Mouse (Mus musculus): ENCODE results near the gene Ap2s1. TPM values are rescaled to one million over a fixed set of nuclear protein-coding genes. Genes with fewer than 3 reads are reported as not detected.
"Not testable (repeated sequence)": the region's sequence is repeated elsewhere in the genome, so short reads cannot be mapped to it uniquely, and the experiment has no call there.

The Ap2s1 gene
- polyA plus RNA-seq, 1 experiment from 2014 or later = 255 TPM

GRCm38 (mm10) chr7:16712633-16713415 lies 25.4 kb upstream of the Ap2s1 start:
- H3K27me3 ChIP-seq (replicated peaks; ENCODE audit: control insufficient read depth, insufficient read depth, low read length) = no peaks in the 10 kb centered on the region; the same call in 1 of the 2 replicates
- ATAC-seq (replicated peaks; ENCODE audit: low FRiP score, low TSS enrichment, low read depth) (no peak), DNase-seq (ENCODE audit: low spot score) (no peak)
- no peaks in the 10 kb centered on the region for H3K4me1 ChIP-seq (replicated peaks; ENCODE audit: control insufficient read depth, insufficient read depth, low read length)
- H3K36me3 ChIP-seq (ENCODE audit: control insufficient read depth, insufficient read depth, low read length) = no peaks in the 10 kb centered on the region
- H3K27ac ChIP-seq (ENCODE audit: low read depth) = no peak overlapping the region
- no peaks in the 10 kb centered on the region for H3K9me3 ChIP-seq (ENCODE audit: control insufficient read depth, low read length)
- no peak overlapping the region for H3K4me3 ChIP-seq (ENCODE audit: low read depth, low read length)
- H3K4me2 ChIP-seq (ENCODE audit: low read length) = no peak overlapping the region
- WGBS = 78% methylated on average over 13 of the region's 13 CpGs
- no peak overlapping the region for H3K9ac ChIP-seq (ENCODE audit: low read length)

DNA sequence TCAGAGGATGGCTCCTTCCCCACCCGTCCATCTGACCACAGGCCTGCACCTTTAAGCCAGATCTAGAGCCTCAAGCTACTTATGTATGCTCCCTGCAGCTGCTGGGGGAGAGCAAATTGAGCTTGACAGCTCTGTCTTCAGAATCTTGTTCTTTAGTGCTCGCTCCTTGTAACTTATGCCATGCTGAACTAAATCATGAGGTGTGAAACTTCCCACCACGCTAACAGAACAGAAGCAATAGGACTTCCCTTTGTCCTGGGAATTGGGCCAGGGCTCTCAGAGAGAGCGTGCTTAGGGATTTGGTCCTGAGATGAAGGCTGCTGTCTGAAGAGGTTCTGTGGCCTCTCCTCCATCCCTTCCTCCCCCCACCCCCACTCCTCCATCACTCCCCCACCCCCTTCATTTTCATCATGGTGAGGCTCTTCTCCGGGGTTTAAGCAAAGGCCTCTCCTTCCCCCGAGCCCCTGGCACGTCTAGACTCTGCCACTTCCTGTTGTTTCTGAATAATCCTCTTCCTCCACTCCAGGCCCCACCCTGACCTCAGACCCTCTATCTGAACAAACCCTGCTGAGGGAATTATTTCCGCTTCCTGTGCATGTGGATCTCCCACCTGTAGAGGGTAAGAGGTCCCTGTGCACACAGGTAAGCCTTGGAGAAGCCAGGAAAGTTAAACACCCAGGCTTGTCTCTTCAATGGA lies 21.6 kb upstream of the Ap2s1 start:
- H3K27ac ChIP-seq (ENCODE audit: low read depth); H3K9me3 ChIP-seq (ENCODE audit: control insufficient read depth, low read length): not testable (repeated sequence)
- 31% methylated on average over 8 of the region's 8 CpGs for WGBS

GRCm38 (mm10) chr7:16721629-16722028 lies 16.6 kb upstream of the Ap2s1 start, which contains the start of gene Ceacam9:
TSS of gene Ceacam9 (plus strand) at chr7:16721929.
- no peaks in the 10 kb centered on the region for H3K27me3 ChIP-seq (replicated peaks; ENCODE audit: control insufficient read depth, insufficient read depth, low read length)
- no peak within 1 kb of the TSS for H3K4me3 ChIP-seq (ENCODE audit: low read depth, low read length)
- no peaks in the 10 kb centered on the region for H3K4me1 ChIP-seq (replicated peaks; ENCODE audit: control insufficient read depth, insufficient read depth, low read length)
- no peak within 1 kb of the TSS for H3K9ac ChIP-seq (ENCODE audit: low read length)
- WGBS = 81% methylated on average over 2 of the region's 2 CpGs
- H3K36me3 ChIP-seq (ENCODE audit: control insufficient read depth, insufficient read depth, low read length) = no peaks in the 10 kb centered on the region
- no peak within 1 kb of the TSS for H3K4me2 ChIP-seq (ENCODE audit: low read length)
- H3K9me3 ChIP-seq (ENCODE audit: control insufficient read depth, low read length) = no peaks in the 10 kb centered on the region
- DNase-seq (ENCODE audit: low spot score) (no peak), ATAC-seq (replicated peaks; ENCODE audit: low FRiP score, low TSS enrichment, low read depth) (no peak)
- no peak within 1 kb of the TSS for H3K27ac ChIP-seq (ENCODE audit: low read depth)

More for the DNA sequence above, 21.6 kb upstream of the Ap2s1 start:
- ATAC-seq (replicated peaks; ENCODE audit: low FRiP score, low TSS enrichment, low read depth); H3K4me1 ChIP-seq (replicated peaks; ENCODE audit: control insufficient read depth, insufficient read depth, low read length); H3K36me3 ChIP-seq (ENCODE audit: control insufficient read depth, insufficient read depth, low read length); H3K27me3 ChIP-seq (replicated peaks; ENCODE audit: control insufficient read depth, insufficient read depth, low read length); DNase-seq (ENCODE audit: low spot score); H3K9ac ChIP-seq (ENCODE audit: low read length); H3K4me3 ChIP-seq (ENCODE audit: low read depth, low read length); H3K4me2 ChIP-seq (ENCODE audit: low read length): not testable (repeated sequence)

DNA sequence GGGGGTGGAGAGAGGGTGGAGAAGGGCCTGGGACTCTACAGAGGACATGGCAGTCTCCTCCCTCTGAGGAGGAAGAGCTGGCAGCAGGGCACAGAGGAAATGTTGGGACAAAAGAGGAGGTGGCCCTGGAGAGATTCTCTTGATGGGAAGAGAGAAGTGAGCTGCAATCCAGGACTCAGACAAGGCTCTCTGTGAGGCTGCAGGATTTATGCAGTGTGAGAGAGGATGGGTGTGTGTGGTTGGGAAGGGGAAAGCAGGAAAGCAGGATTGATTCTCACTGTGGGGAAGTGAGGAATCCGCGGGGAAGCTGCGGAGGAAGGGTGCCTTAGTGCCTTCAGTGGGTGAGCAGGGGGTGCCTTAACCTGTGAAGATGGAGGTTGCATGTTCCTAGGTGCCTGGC lies 15.7 kb upstream of the Ap2s1 start:
- 46% methylated on average over 3 of the region's 3 CpGs for WGBS
- H3K27ac ChIP-seq (ENCODE audit: low read depth); H3K4me3 ChIP-seq (ENCODE audit: low read depth, low read length); H3K36me3 ChIP-seq (ENCODE audit: control insufficient read depth, insufficient read depth, low read length); DNase-seq (ENCODE audit: low spot score); H3K9me3 ChIP-seq (ENCODE audit: control insufficient read depth, low read length); ATAC-seq (replicated peaks; ENCODE audit: low FRiP score, low TSS enrichment, low read depth); H3K9ac ChIP-seq (ENCODE audit: low read length); H3K4me2 ChIP-seq (ENCODE audit: low read length); H3K4me1 ChIP-seq (replicated peaks; ENCODE audit: control insufficient read depth, insufficient read depth, low read length); H3K27me3 ChIP-seq (replicated peaks; ENCODE audit: control insufficient read depth, insufficient read depth, low read length): not testable (repeated sequence)

DNA sequence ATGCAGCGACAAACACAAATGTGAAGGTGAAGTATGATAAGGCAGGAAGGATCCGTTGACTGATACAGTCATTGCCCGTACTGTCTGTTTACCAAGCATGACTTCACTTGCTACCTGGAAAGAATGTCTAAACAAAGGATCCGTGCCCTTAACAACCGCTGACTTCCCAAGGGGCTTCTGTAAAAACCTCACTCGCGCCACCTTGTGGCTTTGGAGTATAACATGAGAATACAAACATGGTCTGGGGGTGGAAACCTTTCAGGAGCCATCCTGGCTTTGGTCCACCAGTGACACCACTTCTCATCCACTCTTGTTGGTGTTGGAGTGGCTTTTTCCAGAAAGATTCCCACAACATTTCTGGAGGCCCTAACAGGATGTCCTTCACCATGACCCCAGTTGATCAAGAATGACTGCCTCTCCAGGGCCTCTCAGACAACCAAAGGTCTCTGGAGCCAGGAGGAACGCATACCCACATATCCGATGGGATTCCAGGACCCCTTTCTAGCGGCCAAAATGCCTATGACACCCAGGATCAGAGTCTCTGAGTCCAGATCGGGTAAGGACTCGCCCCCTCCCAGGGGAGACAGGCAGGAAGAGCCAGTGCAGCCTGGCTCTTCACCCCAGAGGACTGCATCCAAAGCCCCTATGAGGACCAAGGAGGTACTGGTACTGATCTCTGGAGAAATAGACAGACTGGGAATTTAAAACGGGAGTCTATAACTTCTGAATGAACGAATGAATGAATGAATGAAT lies 9.4 kb upstream of the Ap2s1 start:
- Histone ChIP-seq H3K4me1 (replicated peaks; ENCODE audit: control insufficient read depth, insufficient read depth, low read length) (peaks cover 5% of the 10 kb centered on the region), H3K9me3 (ENCODE audit: control insufficient read depth, low read length) (no peaks in the 10 kb centered on the region), H3K4me2 (ENCODE audit: low read length) (peak overlapping the region; percentile 25), H3K36me3 (ENCODE audit: control insufficient read depth, insufficient read depth, low read length) (no peaks in the 10 kb centered on the region), H3K27ac (ENCODE audit: low read depth) (no peak overlapping the region), H3K4me3 (ENCODE audit: low read depth, low read length) (no peak overlapping the region), H3K27me3 (replicated peaks; ENCODE audit: control insufficient read depth, insufficient read depth, low read length) (no peaks in the 10 kb centered on the region), H3K9ac (ENCODE audit: low read length) (no peak overlapping the region)
- 29% methylated on average over 14 of the region's 14 CpGs for WGBS
- DNase-seq (ENCODE audit: low spot score) (peak; percentile 83), ATAC-seq (replicated peaks; ENCODE audit: low FRiP score, low TSS enrichment, low read depth) (peak; percentile 45; the same call in 1 of the 2 replicates)

GRCm38 (mm10) chr7:16729563-16729962 lies 8.6 kb upstream of the Ap2s1 start:
- peak; percentile 40; the same call in 1 of the 2 replicates for ATAC-seq (replicated peaks; ENCODE audit: low FRiP score, low TSS enrichment, low read depth)
- not testable (repeated sequence) for H3K27ac ChIP-seq (ENCODE audit: low read depth); H3K9me3 ChIP-seq (ENCODE audit: control insufficient read depth, low read length); DNase-seq (ENCODE audit: low spot score); H3K4me1 ChIP-seq (replicated peaks; ENCODE audit: control insufficient read depth, insufficient read depth, low read length); H3K36me3 ChIP-seq (ENCODE audit: control insufficient read depth, insufficient read depth, low read length); H3K27me3 ChIP-seq (replicated peaks; ENCODE audit: control insufficient read depth, insufficient read depth, low read length); H3K9ac ChIP-seq (ENCODE audit: low read length); H3K4me3 ChIP-seq (ENCODE audit: low read depth, low read length)
- 4% methylated on average over 7 of the region's 7 CpGs for whole genome bisulfite sequencing
- H3K4me2 ChIP-seq (ENCODE audit: low read length) = peak overlapping the region; percentile 25

DNA sequence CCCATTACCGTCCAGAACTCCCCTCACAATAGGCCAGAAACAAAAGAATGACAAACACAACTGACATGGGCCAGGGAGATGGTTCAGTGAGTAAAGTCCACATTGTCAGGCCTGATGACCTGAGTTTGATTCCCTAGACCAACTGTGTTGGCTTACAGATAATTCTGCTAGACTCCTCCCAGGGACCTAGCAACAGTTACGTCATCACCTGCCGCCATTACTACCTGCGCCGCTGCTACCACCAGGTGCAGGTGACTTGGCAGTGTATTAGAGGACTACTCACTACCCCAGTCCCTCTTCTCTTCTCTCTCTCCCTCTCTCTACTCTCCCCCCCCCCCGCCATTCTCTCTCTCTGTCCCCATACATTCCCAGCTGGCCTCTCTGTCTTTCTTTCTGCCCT lies 7.4 kb upstream of the Ap2s1 start:
- ATAC-seq (replicated peaks; ENCODE audit: low FRiP score, low TSS enrichment, low read depth) = no peak
- H3K4me1 ChIP-seq (replicated peaks; ENCODE audit: control insufficient read depth, insufficient read depth, low read length) = peaks cover 5% of the 10 kb centered on the region
- no peak overlapping the region for H3K4me2 ChIP-seq (ENCODE audit: low read length)
- H3K9me3 ChIP-seq (ENCODE audit: control insufficient read depth, low read length) = no peaks in the 10 kb centered on the region
- 94% methylated on average over 5 of the region's 6 CpGs for WGBS
- H3K27ac ChIP-seq (ENCODE audit: low read depth) = no peak overlapping the region
- H3K36me3 ChIP-seq (ENCODE audit: control insufficient read depth, insufficient read depth, low read length) = no peaks in the 10 kb centered on the region
- DNase-seq (ENCODE audit: low spot score) = no peak
- no peaks in the 10 kb centered on the region for H3K27me3 ChIP-seq (replicated peaks; ENCODE audit: control insufficient read depth, insufficient read depth, low read length)
- no peak overlapping the region for H3K9ac ChIP-seq (ENCODE audit: low read length)
- no peak overlapping the region for H3K4me3 ChIP-seq (ENCODE audit: low read depth, low read length)

DNA sequence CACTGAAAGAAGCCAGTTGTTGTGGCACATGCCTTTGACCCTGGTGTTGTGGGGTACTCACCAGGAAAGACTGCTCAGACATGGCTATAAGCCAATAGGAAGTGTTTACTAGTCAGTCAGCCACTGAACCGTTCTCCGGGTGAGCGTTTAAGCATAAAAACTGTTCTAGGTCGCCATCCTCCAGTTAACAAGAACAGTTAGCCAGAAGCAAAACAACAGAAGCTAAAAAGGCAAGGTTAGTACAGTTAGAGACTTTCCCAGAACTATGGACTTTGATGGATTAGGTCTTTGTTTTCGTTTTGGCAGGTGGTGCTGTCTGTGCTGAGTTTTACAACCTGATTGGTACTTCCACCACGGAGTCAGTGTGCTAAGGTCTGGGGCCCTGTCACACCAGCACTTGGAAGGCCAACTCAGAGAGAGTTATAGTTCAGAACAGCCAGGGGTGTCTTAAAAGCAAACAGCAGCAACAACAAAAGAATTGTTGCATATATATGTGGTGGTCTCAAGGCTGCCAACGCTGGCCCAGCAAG lies 6.3 kb upstream of the Ap2s1 start:
- DNase-seq (ENCODE audit: low spot score) = no peak
- 50% methylated on average over 7 of the region's 7 CpGs for WGBS
- Histone ChIP-seq H3K4me1 (replicated peaks; ENCODE audit: control insufficient read depth, insufficient read depth, low read length) (peaks cover 5% of the 10 kb centered on the region), H3K9me3 (ENCODE audit: control insufficient read depth, low read length) (no peaks in the 10 kb centered on the region), H3K27ac (ENCODE audit: low read depth) (no peak overlapping the region), H3K9ac (ENCODE audit: low read length) (no peak overlapping the region), H3K27me3 (replicated peaks; ENCODE audit: control insufficient read depth, insufficient read depth, low read length) (no peaks in the 10 kb centered on the region), H3K4me2 (ENCODE audit: low read length) (no peak overlapping the region), H3K36me3 (ENCODE audit: control insufficient read depth, insufficient read depth, low read length) (no peaks in the 10 kb centered on the region), H3K4me3 (ENCODE audit: low read depth, low read length) (no peak overlapping the region)
- ATAC-seq (replicated peaks; ENCODE audit: low FRiP score, low TSS enrichment, low read depth) = no peak

All from intestine, embryonic 14.5 days (tissue).